Mouse (Mus musculus) thymus, postnatal 4 days (tissue): ENCODE results near the gene Plekha6.

Experiments
- DNase-seq: peaks from one replicate; pipeline ENCODE4 v3.0.0; 2021

The Plekha6 gene

GRCm38 (mm10) chr1:133215753-133216152, 51.7 kb downstream of the Plekha6 start:
- DNase-seq = no peak

DNA sequence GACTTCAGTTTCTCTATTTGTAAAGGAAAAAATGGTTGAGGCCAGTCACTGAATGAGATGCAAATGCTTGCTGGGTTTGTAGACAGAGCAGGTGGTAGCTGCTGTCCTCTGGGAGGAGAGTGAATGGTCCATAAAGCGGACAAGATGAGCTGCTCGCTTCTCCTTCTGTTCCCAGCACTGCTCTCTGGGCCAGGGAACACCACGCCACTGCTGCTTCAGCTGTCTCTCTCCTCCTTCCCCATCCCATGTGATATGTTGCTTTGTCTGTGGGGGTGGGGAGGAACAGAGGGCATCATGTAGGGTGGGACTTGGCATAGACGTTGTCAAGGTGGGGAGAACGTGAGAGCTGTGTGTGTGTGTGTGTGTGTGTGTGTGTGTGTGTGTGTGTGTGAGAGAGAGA, 53.0 kb downstream of the Plekha6 start:
- DNase-seq = no peak

DNA sequence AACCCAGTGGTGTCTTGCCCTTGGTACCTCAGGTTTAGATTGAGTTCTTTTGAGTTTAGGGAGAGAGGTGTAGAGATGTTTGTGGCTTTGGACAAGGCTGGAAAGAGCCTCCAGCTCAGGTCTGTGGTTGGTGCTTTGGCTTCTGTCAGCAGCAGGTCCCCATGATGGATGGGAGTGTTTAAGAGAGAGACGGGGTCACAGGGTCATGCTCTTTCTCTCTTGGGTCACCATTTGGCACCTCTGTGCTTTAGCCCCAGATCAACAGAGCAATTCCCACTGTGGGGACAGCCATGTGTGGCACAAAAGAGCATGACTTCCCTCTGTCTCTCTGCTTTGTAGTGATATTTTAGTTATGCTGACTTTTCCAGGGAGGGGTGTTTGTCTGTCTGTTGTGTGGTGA, 55.1 kb downstream of the Plekha6 start:
- no peak for DNase-seq

DNA sequence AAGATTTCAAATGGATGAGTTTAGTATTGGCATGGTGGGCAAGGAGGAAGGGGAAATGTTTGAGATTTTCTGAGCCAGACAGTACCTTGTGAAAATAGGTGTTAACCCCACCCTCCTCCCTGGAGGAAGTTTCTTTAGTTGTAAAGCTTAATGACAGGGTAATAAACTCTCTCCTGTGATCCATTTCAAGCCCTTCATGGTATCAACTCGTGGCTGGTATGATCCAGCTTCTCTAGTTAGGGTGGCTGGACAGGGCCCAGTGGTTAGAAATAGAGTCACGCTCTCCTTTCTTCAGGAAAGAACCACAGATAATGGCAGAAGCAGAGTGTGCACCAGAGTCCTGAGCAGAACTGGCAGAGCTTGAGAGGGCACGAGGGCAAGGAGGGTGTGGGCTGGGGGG, 57.4 kb downstream of the Plekha6 start:
- no peak for DNase-seq

DNA sequence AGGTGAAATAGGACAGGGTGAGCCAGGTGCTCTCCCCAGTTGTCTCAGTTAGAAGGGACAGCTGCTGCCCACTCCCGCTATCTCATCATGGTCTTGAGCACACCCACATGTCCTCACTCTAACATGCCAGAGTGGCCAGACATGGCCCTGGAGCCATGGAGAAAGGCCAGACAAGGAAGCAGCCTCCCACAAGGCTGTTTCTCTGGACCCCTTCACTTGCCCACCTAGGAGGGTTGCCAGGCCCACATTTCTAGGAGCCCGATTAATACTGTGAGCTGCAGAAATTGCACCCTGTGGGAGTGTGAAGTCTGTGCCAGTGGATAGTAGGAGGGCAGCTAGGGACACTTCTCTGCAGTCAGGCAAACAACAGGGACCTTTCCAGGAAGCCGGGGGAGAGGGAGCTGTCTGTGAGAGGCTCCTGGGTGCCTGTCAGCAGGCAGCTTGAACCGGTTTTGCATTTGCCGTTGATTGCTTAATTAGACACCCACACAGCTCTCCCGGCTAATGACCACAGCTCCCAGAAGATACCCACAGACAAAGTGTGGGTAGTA, 58.5 kb downstream of the Plekha6 start:
- no peak for DNase-seq

- DNase-seq = no peak
Observed at GRCm38 (mm10) chr1:133224674-133225073, 60.7 kb downstream of the Plekha6 start.

- no peak for DNase-seq
Observed at GRCm38 (mm10) chr1:133225137-133225536, 61.1 kb downstream of the Plekha6 start.

DNA sequence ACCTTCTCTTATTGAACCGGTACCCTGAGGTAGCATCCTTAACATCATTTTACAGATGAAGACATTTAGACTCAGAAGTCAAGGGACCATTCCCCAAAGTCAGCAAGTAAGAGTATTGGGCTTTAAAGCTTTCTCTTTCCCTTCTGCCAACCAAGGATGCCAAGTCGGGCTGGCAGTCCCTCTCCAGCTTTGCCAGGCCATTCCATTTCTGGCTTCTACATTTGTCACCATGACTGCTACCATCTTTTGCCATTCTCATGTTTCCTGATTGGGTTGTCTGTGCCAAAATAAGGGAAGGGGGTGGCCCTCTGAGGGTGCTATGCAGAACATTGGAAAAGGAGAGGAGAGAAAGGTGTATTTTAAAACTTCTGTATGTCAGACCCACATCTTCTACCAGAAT, 61.6 kb downstream of the Plekha6 start:
- no peak for DNase-seq

GRCm38 (mm10) chr1:133225963-133226660, 62.1 kb downstream of the Plekha6 start:
- DNase-seq = peak; percentile 65

- no peak for DNase-seq
Observed at GRCm38 (mm10) chr1:133226928-133227327, 62.9 kb downstream of the Plekha6 start.

DNA sequence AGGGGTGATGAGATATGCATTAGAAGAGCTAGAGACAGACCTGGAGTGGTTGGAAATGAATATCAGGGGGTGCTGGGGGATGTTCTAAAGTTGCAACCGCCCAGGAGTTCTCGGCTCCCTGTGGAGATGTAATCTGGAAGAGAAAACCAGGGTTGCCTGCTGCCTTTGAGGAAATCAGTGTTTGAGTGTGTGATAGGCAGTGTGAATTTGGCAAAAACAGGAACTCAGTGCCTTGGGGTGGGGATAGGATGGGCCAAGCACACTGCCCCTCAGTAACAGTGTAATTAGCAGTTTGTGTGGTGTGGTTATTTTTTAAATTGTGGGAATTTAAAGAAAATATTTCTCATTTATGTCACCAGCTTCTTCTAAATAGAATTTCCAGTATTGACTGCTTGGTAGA, 63.4 kb downstream of the Plekha6 start:
- no peak for DNase-seq

DNA sequence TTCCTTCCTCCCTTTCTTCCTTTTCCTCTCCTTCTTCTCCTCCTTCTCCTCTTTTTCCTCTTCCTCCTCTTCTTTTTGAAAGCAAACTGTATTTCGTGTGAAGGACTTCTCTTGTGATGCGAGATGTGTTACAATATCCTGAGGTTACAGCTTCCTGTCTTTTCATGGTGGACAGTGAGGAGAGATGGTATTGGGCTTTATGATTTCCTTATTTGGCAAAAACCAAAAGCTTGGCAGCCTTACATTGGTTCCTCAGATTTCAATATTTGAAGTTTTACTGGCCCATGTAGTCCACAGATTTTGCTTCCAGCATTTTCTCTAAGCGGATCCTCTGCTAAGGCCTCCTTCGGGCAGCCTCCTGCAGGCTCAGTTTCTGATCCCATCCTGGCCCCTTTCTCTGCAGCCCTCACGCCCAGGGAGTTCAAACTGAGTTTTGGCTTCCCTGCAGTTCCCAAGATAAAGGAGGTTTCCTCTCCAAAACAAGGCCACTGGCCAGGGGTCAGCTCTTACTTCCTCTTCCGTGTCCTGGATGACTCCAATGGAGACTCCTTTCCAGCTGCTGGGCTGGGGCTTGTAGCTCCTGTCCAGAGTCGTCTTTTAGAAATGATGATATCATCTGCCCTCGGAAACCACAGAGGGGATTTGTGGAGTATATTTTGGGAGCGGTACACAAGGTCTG, 64.9 kb downstream of the Plekha6 start:
- DNase-seq = no peak

- no peak for DNase-seq
Observed at GRCm38 (mm10) chr1:133231523-133232193, 67.6 kb downstream of the Plekha6 start.

- DNase-seq = no peak
Observed at GRCm38 (mm10) chr1:133235909-133236308, 71.9 kb downstream of the Plekha6 start.

DNA sequence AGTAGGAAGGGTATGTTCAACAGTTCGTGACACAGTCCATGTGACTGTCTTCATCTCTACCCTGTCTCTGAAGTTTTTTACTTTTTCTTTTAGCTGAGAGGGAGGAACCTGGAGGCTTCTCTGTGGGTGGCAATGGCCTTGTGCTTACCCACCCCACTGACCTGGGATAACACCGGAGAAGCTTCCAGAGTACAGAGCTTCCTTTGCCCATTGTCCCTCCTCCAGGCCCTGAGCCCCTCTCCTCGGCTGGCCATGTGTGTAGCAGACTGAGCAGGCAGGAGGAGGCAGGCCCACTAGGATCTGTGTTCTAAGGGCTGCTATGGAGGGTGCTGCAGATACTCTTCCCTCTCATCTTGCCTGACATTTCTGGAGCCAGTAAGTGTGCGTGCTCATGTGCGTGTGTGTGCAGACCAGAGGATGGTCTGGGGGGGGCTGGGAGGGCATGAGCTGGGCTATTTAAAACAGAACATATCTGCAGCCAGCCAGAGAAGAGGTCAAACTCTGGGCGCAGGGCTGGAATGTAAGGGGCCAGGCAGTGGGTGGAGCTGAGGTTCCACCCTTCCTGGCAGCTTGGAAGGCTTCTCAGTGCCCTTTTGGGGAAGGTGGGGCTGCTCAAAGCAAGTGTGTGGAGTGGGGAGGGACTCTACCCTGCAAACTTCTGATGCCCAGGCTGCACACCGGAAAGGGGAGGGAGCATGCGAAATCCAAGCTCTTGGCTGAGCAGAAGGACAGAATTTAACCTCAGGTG, 72.9 kb downstream of the Plekha6 start:
- DNase-seq = peak; percentile 39

DNA sequence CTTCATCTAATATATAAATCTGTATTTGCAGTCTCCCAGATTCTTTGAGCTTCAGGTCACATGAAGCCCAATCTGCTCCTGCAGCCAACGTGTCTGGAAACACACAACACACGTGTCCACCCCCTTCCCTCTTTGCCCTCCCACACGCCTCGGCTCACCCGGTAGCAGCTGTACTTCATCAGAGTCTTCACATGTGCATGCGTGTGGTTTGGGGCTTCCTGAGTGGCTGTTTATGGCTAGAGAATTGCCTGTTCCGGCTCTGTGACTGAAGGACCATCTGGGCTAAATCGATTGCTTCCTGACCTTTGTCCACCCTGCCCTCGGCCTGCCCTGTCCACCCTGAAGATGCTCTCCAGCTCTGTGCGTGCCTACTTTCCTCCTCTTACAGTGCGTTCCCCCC, 73.7 kb downstream of the Plekha6 start:
- DNase-seq = peak; percentile 80

- DNase-seq = no peak
Observed at GRCm38 (mm10) chr1:133239121-133239812, 75.3 kb downstream of the Plekha6 start.

DNA sequence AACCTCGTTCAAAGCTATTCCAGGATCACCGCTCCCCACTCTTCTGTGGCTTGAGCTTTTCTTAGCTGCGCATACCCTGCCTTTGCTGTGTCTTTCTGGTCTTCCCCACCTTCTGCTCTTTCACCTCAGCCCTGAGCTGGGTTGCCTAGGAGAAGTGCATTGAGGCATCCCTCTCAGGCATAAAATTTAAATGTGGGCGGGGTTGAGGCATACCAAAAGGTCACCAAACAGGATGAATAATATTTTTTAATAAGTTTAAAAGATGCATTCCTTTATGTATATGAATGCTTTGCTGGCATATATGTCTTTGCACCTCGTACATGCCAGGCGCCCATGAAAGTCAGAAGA, 75.8 kb downstream of the Plekha6 start:
- no peak for DNase-seq

DNA sequence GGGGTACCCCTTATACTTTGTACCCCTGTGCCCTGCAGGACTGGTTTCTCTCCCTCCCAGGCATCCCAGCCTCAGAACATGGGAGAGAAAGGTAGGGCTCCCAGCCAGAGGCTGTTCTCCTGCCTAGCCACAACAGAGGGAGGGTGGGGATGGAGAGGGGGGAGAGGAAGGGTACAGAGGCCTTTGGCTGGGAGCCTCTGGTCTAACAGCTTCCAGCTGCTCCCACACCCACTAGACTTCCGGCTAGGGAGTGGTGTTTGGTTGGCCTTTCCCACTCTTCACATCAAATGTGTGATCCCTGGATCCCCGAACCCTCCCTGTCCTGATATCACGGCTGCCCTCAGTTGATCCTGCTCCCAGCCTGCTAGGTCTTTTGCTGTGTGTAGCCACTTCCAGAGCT, 76.9 kb downstream of the Plekha6 start:
- DNase-seq = no peak

GRCm38 (mm10) chr1:133244668-133245067, 80.7 kb downstream of the Plekha6 start:
- no peak for DNase-seq

DNA sequence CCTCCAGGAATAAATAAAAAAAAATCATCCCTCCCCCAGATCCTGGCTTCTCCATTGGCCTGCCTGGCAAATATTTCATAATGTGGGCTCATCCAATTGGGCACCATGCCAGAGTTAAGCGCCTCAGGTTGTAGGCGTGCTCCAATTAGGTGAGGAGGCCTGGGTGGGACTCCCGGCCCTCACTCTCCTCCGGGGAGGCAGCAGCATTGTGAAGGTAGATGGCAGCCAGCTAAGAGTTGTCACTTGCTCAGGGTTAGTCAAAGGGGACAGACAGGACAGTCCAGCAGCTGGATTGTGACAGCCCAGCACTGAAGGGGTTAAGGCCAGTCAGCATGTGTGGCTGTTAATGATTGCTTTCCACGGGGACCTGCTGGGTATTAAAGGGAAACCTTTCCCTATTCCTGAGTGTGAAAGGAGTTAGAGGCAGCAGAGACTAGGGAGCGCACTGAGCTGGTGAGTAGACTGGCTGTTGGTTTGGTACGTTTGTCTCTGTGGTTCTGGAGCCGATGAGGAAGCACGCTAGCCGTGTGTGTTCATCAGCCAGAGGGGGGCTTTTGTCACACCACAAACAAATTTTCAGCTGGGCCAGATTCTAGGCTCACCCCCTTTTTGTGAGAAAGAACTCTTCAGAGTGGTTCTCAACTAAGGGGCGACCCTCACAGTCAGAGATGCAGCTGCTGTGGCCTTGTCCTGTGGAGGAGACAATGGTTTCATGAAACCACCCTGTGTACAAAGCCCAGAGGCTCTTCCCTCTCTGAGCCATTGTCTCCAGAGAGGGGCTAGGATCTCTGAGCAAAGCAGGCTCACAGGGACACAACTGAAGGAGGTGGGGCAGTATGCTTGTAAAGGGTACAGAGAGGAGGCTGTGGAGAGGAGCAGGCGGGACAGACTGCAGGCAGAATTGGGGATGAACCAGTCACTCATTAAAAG, 81.9 kb downstream of the Plekha6 start:
- DNase-seq = peak; percentile 17
